Mouse (Mus musculus) frontal cortex, postnatal 25 days (tissue): ENCODE results near the gene Mn1.

Experiments
- DNase-seq, 2 experiments: peaks; one replicate each; pipeline ENCODE4 v3.0.0; 2022; ENCODE audit warnings: low spot score in 2 of 2

Mn1 gene

GRCm38 (mm10) chr5:111432842-111433241, 15.7 kb downstream of the Mn1 start:
- no peak for DNase-seq

- DNase-seq: no peak
Measured at GRCm38 (mm10) chr5:111434342-111434842, 17.2 kb downstream of the Mn1 start.

DNA sequence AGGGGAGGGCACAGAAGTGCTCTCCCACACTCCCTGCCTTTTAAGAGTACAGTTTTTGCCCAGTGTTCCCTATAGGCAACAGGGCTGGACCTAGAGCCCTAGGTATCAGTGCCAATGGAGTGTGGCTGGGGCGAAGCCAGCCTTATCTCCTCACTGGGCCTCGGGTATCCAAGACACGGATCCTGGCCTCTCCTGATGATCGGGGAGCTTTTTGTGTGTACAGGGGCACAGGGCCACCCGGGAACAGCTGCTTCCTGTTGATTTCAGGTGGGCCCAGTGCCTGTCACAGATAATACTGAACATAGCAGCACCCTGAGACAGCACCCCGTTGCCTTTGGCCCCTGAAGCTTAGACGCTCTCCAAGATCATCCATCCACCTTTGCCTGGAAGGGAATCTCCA, 19.1 kb downstream of the Mn1 start:
- DNase-seq: no peak

DNA sequence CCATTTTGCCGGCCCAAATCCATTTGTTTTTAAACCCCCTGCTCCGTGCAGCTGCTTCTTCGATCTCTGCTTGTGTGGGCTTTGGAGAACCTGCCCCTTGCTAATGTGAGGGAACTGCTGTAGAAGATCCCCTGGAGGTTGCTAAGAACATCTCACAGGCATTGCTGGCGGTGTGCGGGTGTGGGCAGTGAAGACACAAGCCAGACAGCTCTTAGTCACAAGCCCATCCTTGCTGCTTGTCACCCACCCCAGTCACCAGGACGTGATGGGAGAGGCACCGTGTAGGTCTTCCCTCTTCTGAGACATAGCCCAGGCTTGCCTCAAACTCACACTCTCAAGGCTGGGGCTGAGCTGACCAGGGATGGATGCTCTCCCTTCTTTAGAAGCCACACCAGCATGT, 20.0 kb downstream of the Mn1 start:
- no peak for DNase-seq

DNA sequence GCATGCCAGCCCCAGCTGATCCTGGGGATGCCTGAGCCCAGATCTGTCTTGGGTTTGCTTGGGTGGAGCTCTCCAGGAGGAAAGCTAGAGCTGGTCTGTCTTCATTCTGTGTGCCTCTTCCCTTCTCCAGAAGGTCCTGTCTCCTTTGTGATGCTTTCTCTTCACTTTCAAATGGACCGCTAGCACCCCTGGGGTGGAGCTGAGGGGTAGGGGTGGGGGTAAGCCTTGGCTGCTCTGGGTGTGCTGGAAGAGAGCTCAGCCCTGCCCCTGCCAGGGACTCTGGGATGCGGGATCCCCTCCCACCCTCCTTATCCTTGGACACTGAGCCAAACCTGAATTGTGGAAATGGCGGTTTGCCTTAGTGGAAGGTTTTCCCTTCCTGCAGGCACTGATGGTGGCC, 21.2 kb downstream of the Mn1 start:
- DNase-seq: no peak

GRCm38 (mm10) chr5:111438821-111439220, 21.7 kb downstream of the Mn1 start:
- DNase-seq: no peak

- DNase-seq: no peak
Measured at GRCm38 (mm10) chr5:111440264-111440663, 23.1 kb downstream of the Mn1 start.

DNA sequence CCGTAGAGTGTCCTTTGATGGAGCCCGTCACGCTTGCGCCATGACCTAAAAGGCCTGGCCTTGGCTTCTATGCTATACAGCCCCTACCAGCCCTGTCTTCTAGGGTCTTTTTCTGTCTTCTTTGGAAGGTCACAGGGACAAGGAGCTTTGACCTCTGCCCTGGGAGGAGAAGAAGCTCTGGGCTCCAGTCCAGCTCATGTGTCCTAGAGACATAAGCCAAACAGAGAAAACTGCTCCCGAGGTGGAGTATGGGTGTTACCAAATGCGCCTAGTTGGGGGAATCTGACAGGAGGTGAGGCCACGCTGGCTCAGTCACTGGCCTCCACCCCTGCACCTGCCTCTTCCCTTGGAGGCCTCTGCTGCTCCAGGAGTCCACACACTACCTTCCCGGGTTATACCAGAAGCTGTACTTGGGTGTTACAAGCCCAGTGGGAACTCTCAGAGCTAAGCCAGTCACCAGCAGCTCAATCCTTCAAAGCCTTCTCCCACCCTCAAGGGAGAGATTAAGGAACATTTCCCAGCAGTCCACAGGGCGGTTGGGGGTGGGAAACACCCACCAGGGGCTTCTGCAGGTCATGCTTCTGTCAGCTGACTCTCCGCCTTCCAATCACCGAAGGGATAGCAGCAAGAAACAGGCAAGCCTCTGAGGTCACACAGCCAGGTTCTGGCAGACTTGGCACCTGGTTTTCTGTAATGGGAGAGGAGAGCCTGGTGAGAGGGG, 25.1 kb downstream of the Mn1 start:
- DNase-seq: no peak

- DNase-seq: no peak
Measured at GRCm38 (mm10) chr5:111443636-111444035, 26.5 kb downstream of the Mn1 start.

DNA sequence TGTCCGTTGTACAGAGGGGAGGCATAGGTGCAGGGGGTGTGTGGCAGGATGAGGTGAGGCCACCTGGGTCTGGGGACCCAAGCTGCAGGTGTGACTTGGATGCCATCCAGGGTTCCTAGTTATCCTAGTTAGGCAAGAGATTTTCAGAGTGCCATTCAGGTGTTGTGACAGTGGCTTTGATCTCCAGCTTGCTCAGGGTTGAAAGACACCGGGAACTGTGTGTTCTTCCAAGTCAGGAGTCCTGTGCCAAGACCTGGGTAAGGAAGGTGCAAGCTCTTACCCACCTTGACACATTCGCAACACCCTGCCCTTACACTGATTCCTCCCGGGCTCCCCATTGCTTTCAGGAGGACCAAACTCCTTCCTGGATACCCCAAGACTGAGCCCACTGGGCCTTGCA, 27.2 kb downstream of the Mn1 start:
- DNase-seq: no peak

- DNase-seq: no peak
Measured at GRCm38 (mm10) chr5:111446652-111447051, 29.5 kb downstream of the Mn1 start.

DNA sequence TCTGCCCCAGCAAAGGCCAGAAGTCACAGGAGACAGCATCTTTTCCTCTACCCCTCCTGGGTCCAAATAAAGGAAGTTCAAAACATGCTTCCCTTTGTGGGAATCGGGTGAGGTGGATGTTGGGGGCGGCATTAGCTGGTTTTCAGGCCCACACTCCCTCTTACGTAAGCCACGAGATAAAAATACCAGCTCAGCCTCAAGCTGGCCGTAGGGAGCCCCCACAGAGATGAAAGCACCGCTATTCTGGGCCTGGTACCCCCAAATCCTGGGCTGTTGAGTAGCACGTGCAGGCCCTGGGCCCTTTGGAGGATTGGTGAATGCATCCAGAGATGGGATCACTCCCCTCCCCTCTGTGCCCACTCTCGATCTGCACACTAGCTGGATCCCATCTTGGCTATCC, 32.5 kb downstream of the Mn1 start:
- peak in 1 of 2 experiments; percentile 55 for DNase-seq

DNA sequence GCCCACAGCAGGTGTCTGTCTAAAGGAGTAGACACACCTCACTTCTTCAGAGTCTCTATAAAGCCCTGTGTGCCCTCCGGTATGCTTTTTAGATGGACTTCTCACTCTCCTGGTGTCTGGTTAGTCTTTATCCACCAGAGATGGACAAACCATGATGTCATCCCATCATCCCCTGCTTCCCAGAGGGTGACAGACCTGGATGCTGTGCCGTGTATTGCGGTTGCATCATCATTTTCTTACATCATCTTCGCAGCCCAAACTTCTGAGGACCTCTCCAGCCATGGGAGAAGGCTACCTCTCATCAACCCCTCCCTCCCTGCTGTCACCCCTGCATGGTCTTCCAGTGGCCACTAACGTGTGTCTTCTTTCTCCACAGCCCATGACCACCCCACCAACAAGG, 37.1 kb downstream of the Mn1 start:
- DNase-seq: no peak

DNA sequence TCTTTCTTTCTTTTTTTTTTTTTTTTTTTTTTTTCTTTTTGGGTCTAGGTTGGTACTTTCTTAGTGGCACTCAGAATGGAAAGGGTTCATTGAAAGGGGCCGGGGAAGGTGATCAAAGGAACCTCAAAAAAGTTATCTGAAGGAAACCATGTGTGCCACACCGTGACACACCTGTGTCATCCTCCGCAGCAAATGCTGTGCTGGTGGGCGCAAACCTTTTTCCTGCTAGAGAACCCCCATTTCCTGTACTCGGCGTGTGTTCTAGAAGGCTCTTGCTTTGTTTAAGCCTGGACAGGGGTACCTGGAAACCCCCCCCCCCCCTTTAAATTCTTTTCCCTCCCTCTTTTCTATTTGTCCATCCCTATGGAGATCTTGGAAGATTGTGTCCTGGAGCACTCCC, 37.7 kb downstream of the Mn1 start:
- no peak for DNase-seq

DNA sequence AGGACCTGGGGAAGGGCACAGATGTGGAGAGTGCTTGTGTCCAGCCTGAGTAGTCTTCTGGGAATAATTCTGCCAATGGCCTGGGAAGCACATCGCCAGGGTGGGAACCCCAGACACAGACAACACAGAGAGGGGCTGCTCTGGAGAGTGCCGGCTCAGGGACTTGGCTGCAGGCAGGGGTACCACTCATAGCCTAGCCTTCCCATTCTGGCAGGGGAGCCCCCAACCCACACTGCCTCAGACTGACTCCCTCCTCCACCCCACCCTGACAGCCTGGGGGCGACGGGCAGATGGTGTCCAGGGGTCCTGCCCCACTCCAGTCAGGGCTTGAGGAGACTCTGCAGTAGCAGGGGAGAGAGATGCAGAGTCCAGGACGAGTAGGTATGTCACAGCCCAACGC, 41.5 kb downstream of the Mn1 start:
- DNase-seq: no peak

- DNase-seq: no peak
Measured at GRCm38 (mm10) chr5:111465811-111466299, 48.7 kb downstream of the Mn1 start.

DNA sequence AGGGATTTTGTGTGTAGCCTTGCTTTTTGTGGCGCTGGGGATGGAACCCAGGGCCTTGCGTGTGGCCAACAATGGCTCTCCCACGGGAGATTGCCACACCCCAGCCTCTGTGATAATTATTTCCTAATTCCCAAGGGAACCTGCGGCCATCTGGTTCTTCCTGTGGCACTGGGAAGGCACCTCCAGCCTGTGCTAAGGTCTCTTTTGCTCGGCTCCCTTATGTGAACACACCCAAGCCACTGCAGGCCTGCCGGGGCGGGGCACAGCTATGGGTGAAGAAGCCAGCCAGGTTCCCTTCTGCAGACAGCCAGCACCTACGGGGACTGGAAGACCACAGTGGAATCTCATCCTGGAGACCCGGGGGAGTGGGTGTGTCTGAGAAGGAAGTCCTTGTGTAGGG, 49.3 kb downstream of the Mn1 start:
- no peak for DNase-seq

DNA sequence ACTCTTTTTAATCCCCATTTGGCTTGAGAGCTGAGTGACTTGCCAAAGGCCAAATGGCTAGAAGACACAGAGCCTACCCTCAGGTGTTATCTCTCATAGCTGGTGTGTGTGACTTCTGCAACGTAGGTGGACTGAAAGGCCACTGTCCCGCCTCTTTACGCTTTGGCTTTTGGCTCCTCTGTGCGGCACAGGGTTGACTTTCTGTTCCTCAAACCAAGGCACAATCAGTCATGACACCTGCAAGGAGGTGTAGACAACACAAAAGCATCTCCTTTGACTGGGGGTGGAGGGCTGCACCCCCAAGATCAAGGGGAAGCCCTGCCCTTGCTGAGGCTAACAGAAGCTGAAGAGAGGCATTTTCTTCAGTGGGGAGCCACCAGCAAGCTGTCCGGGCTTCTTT, 50.5 kb downstream of the Mn1 start:
- DNase-seq: no peak

DNA sequence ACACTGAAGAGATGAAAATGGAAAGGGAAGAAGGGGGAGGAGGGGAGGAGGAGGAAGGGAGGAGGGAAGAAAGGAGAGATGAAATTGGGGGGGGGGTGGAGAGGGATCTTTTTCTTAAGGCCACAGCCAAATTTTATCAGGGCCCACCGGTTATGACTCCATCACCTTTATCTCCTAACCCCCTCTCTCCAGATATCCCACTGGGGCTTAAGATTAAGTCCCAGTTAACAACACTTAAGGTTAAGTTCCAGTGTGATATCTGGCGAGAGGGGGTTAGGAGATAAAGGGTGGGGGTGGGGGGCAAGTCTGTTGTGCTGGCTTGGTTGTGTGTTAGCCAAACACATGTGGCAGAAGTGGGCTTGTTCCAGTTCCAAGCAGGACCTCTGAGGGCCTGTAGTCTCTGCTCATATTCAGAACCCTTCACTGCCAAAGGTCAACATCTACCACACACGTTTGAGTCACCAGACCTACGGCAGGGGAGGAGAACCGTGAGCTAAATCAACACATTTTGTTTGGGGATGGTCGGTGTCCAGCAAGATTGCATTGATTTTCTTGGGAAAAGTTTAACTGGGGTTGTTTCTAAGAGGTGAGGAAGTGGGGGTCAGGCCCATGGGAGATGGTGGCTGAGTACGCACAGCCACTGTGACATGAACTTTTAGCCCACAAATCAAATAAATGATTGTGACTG, 52.2 kb downstream of the Mn1 start:
- DNase-seq: no peak

- DNase-seq: no peak
Measured at GRCm38 (mm10) chr5:111470875-111471274, 53.7 kb downstream of the Mn1 start.

DNA sequence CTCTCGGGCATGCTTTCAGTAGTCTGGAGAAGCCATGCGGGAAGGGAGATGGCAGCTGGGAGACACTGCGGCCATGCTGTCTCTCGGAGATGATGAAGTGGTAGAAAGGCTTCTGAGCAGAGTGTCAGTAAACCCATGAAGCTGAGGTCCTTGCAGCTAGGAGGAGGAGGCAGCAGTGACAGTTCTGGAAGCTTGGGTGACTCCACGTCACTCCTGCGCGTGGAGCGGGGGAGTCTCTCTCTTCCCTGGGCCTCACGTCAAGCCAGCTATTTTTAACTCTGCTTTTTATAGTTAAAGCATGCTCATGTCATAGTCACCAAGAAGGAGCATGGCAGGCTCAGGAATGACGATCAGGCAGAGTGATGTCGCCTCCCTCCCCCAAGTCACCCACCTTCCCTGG, 56.3 kb downstream of the Mn1 start:
- peak; percentile 39 to 59 for DNase-seq

GRCm38 (mm10) chr5:111475721-111476120, 58.6 kb downstream of the Mn1 start:
- DNase-seq: no peak

DNA sequence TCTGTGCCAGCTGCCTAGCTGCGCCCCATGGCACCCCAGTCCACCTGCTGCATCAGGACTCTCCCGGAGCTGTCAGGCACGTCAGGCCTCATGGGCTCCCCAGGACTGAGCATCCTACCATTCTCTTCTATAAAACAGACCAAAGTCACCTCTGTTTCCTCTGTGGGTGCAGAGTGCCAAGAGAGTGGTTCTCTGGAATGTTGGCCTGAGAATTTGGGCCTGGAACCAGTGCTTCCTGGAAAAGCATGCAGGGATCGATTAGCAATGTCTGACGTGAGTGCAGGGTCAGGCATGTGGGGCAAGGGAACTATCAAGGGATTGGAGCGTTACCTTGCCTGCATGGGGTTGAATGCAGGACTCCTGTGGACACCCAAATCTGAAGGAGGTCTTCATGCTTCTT, 59.0 kb downstream of the Mn1 start:
- DNase-seq: no peak
